Mouse (Mus musculus) kidney, embryonic 16.5 days (tissue): Measurements from ENCODE around the gene Mmel1. TPM values are rescaled to one million over a fixed set of nuclear protein-coding genes. Genes with fewer than 3 reads are reported as not detected.
A peak's percentile ranks its signal among the peaks of the same experiment; 100 is the strongest.

Experiments
- ATAC-seq: fragments of 200-750 bp; cut with Nextera tagmentation; 2 replicates; pipeline ENCODE4 v1.8.0; 2017; ENCODE audit warnings: moderate TSS enrichment; ENCODE audit not compliant: low FRiP score, low TSS enrichment
- H3K27ac ChIP-seq: fragments of 300-500 bp; sonication (generic); 2 replicates; pipeline ENCODE4 v1.5.1; 2014; ENCODE audit warnings: low read length
- H3K27me3 ChIP-seq: fragments of 300-500 bp; sonication (generic); 2 replicates; pipeline ENCODE4 v1.6.1; 2014; ENCODE audit warnings: low read length, control low read depth, mixed read lengths; ENCODE audit not compliant: insufficient read depth
- H3K36me3 ChIP-seq: fragments of 300-500 bp; sonication (generic); 2 replicates; pipeline ENCODE4 v1.6.1; 2014; ENCODE audit warnings: low read length, control low read depth, mixed read lengths; ENCODE audit not compliant: insufficient read depth
- H3K4me1 ChIP-seq: fragments of 300-500 bp; sonication (generic); 2 replicates; pipeline ENCODE4 v1.6.1; 2014; ENCODE audit warnings: low read length, control low read depth, mixed read lengths; ENCODE audit not compliant: insufficient read depth
- H3K4me2 ChIP-seq: fragments of 300-500 bp; sonication (generic); replicated peaks from 2 replicates; pipeline ENCODE4 v1.6.1; 2014; ENCODE audit warnings: low read depth, low read length
- H3K4me3 ChIP-seq: fragments of 300-500 bp; sonication (generic); 2 replicates; pipeline ENCODE4 v1.5.1; 2014; ENCODE audit warnings: mild to moderate bottlenecking, low read length
- H3K9ac ChIP-seq: fragments of 300-500 bp; sonication (generic); replicated peaks from 2 replicates; pipeline ENCODE4 v1.6.1; 2014; ENCODE audit warnings: low read length
- H3K9me3 ChIP-seq: fragments of 300-500 bp; sonication (generic); 2 replicates; pipeline ENCODE4 v1.6.1; 2016; ENCODE audit warnings: low read length, control low read depth
- WGBS: fragments of 180-500 bp; shearing (Covaris S2); extraction: QIAGEN DNeasy Blood & Tissue Kit; methylation state at CpG from one replicate; pipeline ENCODE4 v1.1.7; 2014; 5-methylcytosine and 5-hydroxymethylcytosine counted together
- polyA plus RNA-seq: library from polyadenylated mRNA; unstranded; fragments of >200 nt; fragmentation: Nextera tagmentation; extraction: Ambion mirVana; gene quantifications from 2 replicates; pipeline ENCODE4 v1.2.1, GENCODE M21; 2015

Mmel1 gene
- polyA plus RNA-seq, 1 experiment from 2014 or later, result not detected

GRCm38 (mm10) chr4:154877864-154878548, 8.6 kb downstream of the Mmel1 start:
- peak overlapping the region; percentile 37 for H3K4me3 ChIP-seq
- no peaks in the 10 kb centered on the region for H3K9me3 ChIP-seq
- peak overlapping the region; percentile 68 for H3K9ac ChIP-seq
- no peaks in the 10 kb centered on the region for H3K4me1 ChIP-seq
- 11% methylated on average over 18 of the region's 18 CpGs for WGBS
- ATAC-seq, result peak; percentile 98
- no peaks in the 10 kb centered on the region for H3K27me3 ChIP-seq
- peak overlapping the region; percentile 79 for H3K27ac ChIP-seq
- H3K4me2 ChIP-seq, result peak overlapping the region; percentile 62
- no peaks in the 10 kb centered on the region for H3K36me3 ChIP-seq

- 72% methylated on average over 6 of the region's 6 CpGs for WGBS
- H3K9ac ChIP-seq, result no peak overlapping the region
- no peak overlapping the region for H3K4me3 ChIP-seq
- H3K27me3 ChIP-seq, result no peaks in the 10 kb centered on the region
- no peaks in the 10 kb centered on the region for H3K36me3 ChIP-seq
- no peak overlapping the region for H3K27ac ChIP-seq
- no peak overlapping the region for H3K4me2 ChIP-seq
- H3K9me3 ChIP-seq, result no peaks in the 10 kb centered on the region
- no peaks in the 10 kb centered on the region for H3K4me1 ChIP-seq
- ATAC-seq, result no peak
These were observed 11.3 kb downstream of the Mmel1 start for GRCm38 (mm10) chr4:154880730-154881129.

- no peak for ATAC-seq
- no peaks in the 10 kb centered on the region for H3K27me3 ChIP-seq
- no peak overlapping the region for H3K27ac ChIP-seq
- no peaks in the 10 kb centered on the region for H3K4me1 ChIP-seq
- 29% methylated on average over 14 of the region's 14 CpGs for whole genome bisulfite sequencing
- H3K9me3 ChIP-seq, result no peaks in the 10 kb centered on the region
- no peaks in the 10 kb centered on the region for H3K36me3 ChIP-seq
- H3K9ac ChIP-seq, result no peak overlapping the region
- no peak overlapping the region for H3K4me2 ChIP-seq
- no peak overlapping the region for H3K4me3 ChIP-seq
These were observed 12.8 kb downstream of the Mmel1 start for GRCm38 (mm10) chr4:154882014-154882659.

GRCm38 (mm10) chr4:154885416-154885815, 16.0 kb downstream of the Mmel1 start:
- Histone ChIP-seq H3K9me3 (no peaks in the 10 kb centered on the region), H3K27me3 (no peaks in the 10 kb centered on the region), H3K9ac (no peak overlapping the region), H3K36me3 (no peaks in the 10 kb centered on the region), H3K4me2 (no peak overlapping the region), H3K4me3 (no peak overlapping the region), H3K4me1 (no peaks in the 10 kb centered on the region), H3K27ac (no peak overlapping the region)
- no peak for ATAC-seq
- WGBS, result 80% methylated on average over 11 of the region's 11 CpGs

GRCm38 (mm10) chr4:154886876-154887592, 17.6 kb downstream of the Mmel1 start:
- ATAC-seq, result 0 out of 2 replicates have a peak, but pooled peaks have one; percentile 27
- 60% methylated on average over 13 of the region's 13 CpGs for WGBS

GRCm38 (mm10) chr4:154887593-154888250, 18.3 kb downstream of the Mmel1 start:
- no peaks in the 10 kb centered on the region for H3K36me3 ChIP-seq
- H3K4me3 ChIP-seq, result no peak overlapping the region
- H3K9ac ChIP-seq, result no peak overlapping the region
- WGBS, result 76% methylated on average over 15 of the region's 15 CpGs
- H3K27ac ChIP-seq, result no peak overlapping the region
- no peak overlapping the region for H3K4me2 ChIP-seq
- H3K9me3 ChIP-seq, result no peaks in the 10 kb centered on the region
- ATAC-seq, result no peak
- no peaks in the 10 kb centered on the region for H3K27me3 ChIP-seq
- no peaks in the 10 kb centered on the region for H3K4me1 ChIP-seq

More at GRCm38 (mm10) chr4:154886876-154887592, 17.6 kb downstream of the Mmel1 start:
- H3K9me3 ChIP-seq, result no peaks in the 10 kb centered on the region
- H3K36me3 ChIP-seq, result no peaks in the 10 kb centered on the region
- no peak overlapping the region for H3K27ac ChIP-seq
- no peaks in the 10 kb centered on the region for H3K27me3 ChIP-seq
- no peaks in the 10 kb centered on the region for H3K4me1 ChIP-seq
- H3K4me3 ChIP-seq, result no peak overlapping the region
- no peak overlapping the region for H3K9ac ChIP-seq
- H3K4me2 ChIP-seq, result no peak overlapping the region

GRCm38 (mm10) chr4:154890887-154891286, 21.5 kb downstream of the Mmel1 start:
- no peak for ATAC-seq
- H3K27ac ChIP-seq, result no peak overlapping the region

GRCm38 (mm10) chr4:154895549-154895948, 26.2 kb downstream of the Mmel1 start:
- H3K27ac ChIP-seq, result no peak overlapping the region
- 80% methylated on average over 5 of the region's 5 CpGs for WGBS
- H3K4me2 ChIP-seq, result no peak overlapping the region
- H3K27me3 ChIP-seq, result no peaks in the 10 kb centered on the region
- no peak overlapping the region for H3K9ac ChIP-seq
- no peak overlapping the region for H3K4me3 ChIP-seq
- ATAC-seq, result no peak
- no peaks in the 10 kb centered on the region for H3K9me3 ChIP-seq
- H3K4me1 ChIP-seq, result peaks cover 11% of the 10 kb centered on the region
- no peaks in the 10 kb centered on the region for H3K36me3 ChIP-seq

More at GRCm38 (mm10) chr4:154890887-154891286, 21.5 kb downstream of the Mmel1 start:
- Histone ChIP-seq H3K27me3 (no peaks in the 10 kb centered on the region), H3K9me3 (no peaks in the 10 kb centered on the region), H3K9ac (no peak overlapping the region), H3K4me1 (no peaks in the 10 kb centered on the region), H3K4me2 (no peak overlapping the region), H3K36me3 (no peaks in the 10 kb centered on the region), H3K4me3 (no peak overlapping the region)
- WGBS, result 89% methylated on average over 14 of the region's 14 CpGs

- no peaks in the 10 kb centered on the region for H3K36me3 ChIP-seq
- H3K4me1 ChIP-seq, result peaks cover 11% of the 10 kb centered on the region
- H3K4me2 ChIP-seq, result peak overlapping the region; percentile 91
- no peak overlapping the region for H3K27ac ChIP-seq
- peak overlapping the region; percentile 60 for H3K4me3 ChIP-seq
- ATAC-seq, result no peak
- H3K9me3 ChIP-seq, result no peaks in the 10 kb centered on the region
- WGBS, result 62% methylated on average over 6 of the region's 6 CpGs
- no peaks in the 10 kb centered on the region for H3K27me3 ChIP-seq
- peak overlapping the region; percentile 75 for H3K9ac ChIP-seq
These were observed 28.5 kb downstream of the Mmel1 start for GRCm38 (mm10) chr4:154897676-154898465.
